Mouse (Mus musculus): ENCODE measurements at regions not wholly inside any gene's neighbourhood (a gene's known extent, or its start where the extent isn't known, plus 50 kb on each side); places are given as distances from the start of the nearest gene placed in this dataset.

GRCm38 (mm10) chr12:25243901-25244300, 147.0 kb upstream of the Id2 start:
- Histone ChIP-seq H3K27me3 (replicated peaks) (no peaks in the 10 kb centered on the region), H3K4me3 (replicated peaks) (no peak overlapping the region), H3K4me2 (no peak overlapping the region), H3K9me3 (replicated peaks) (no peaks in the 10 kb centered on the region), H3K36me3 (no peaks in the 10 kb centered on the region), H3K9ac (replicated peaks) (no peak overlapping the region), H3K27ac (replicated peaks) (no peak overlapping the region), H3K4me1 (peaks cover 8% of the 10 kb centered on the region; the same call in 1 of the 2 replicates)
- 77% methylated on average over 1 of the region's 1 CpGs for WGBS
- no peak for ATAC-seq (ENCODE audit: low FRiP score)

DNA sequence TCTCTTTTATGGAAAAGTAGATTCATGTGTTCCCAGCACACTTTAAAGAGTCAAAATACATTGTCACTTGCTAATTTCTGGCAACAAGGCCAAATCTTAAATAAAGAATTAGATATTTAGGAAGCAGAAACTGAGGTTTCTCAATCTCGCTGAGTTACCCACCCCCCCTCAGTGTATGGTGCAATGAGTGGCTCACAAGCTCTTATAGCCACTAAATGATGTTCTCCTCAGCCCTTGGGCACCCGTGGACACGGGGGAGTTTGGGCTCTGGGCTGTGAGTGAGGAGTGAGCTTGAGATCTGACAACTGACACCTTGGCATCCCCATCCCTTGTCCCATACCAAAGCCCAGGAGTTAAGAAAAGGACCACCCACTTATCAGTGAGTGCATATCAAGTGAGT, 145.4 kb upstream of the Id2 start:
- Histone ChIP-seq H3K4me1 (no peaks in the 10 kb centered on the region), H3K27ac (replicated peaks) (no peak overlapping the region), H3K9ac (replicated peaks) (no peak overlapping the region), H3K4me2 (no peak overlapping the region), H3K4me3 (replicated peaks) (no peak overlapping the region), H3K27me3 (replicated peaks) (no peaks in the 10 kb centered on the region), H3K9me3 (replicated peaks) (no peaks in the 10 kb centered on the region), H3K36me3 (no peaks in the 10 kb centered on the region)
- WGBS = 83% methylated on average over 3 of the region's 3 CpGs
- ATAC-seq (ENCODE audit: low FRiP score) = no peak

DNA sequence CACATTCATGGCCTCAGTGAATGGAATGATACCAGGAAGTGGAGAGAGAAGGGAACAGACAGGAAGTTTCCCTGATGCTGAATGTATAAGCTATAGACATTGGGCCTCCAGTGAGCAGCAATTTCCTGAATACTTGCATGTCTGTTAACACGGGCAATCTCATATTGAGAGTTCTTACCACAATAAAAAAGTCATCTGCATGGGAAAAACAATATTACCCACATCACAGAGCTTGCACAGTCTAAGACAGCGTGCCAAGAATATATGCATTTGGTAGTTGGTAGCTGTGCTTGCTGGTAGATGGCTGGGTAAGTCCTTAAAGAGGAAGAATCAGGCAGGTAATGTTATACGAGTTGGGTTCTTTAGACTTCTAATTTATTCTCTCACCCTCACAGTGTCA, 144.7 kb upstream of the Id2 start:
- Histone ChIP-seq H3K9me3 (replicated peaks) (no peaks in the 10 kb centered on the region), H3K4me3 (replicated peaks) (no peak overlapping the region), H3K27me3 (replicated peaks) (no peaks in the 10 kb centered on the region), H3K9ac (replicated peaks) (no peak overlapping the region), H3K27ac (replicated peaks) (no peak overlapping the region), H3K4me1 (no peaks in the 10 kb centered on the region), H3K4me2 (no peak overlapping the region), H3K36me3 (no peaks in the 10 kb centered on the region)
- WGBS = 83% methylated on average over 3 of the region's 3 CpGs
- ATAC-seq (ENCODE audit: low FRiP score) = no peak

- H3K9ac ChIP-seq (replicated peaks) = no peak overlapping the region
- no peaks in the 10 kb centered on the region for H3K36me3 ChIP-seq
- 55% methylated on average over 3 of the region's 3 CpGs for WGBS
- H3K27ac ChIP-seq (replicated peaks) = no peak overlapping the region
- H3K4me3 ChIP-seq (replicated peaks) = no peak overlapping the region
- H3K27me3 ChIP-seq (replicated peaks) = no peaks in the 10 kb centered on the region
- no peak for ATAC-seq (ENCODE audit: low FRiP score)
- H3K4me2 ChIP-seq = no peak overlapping the region
- no peaks in the 10 kb centered on the region for H3K9me3 ChIP-seq (replicated peaks)
- no peaks in the 10 kb centered on the region for H3K4me1 ChIP-seq
These were observed 143.9 kb upstream of the Id2 start for GRCm38 (mm10) chr12:25240796-25241195.

DNA sequence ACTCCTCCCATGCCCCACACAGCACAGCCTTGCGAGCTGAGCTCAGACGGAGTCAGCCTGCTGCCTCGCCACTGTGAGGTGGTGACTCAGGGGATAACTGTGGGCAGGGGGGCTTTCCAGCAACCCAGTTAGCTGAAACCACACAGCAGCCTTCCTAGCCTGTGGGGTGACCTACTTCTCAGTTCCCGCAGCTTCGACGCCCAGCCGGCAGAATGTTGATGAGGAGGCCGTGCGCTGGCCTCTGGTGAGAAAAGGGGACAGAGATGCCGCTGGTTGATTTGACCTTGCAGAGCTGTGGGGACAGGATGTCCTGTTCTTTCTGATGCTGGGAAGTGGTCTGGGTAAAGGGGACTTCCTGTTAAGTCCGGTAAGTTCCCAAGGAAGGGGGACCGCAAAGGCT, 143.2 kb upstream of the Id2 start:
- no peak overlapping the region for H3K27ac ChIP-seq (replicated peaks)
- no peak overlapping the region for H3K9ac ChIP-seq (replicated peaks)
- H3K4me1 ChIP-seq = 0 out of 2 replicates have a peak, but pooled peaks cover 4% of the 10 kb centered on the region
- H3K9me3 ChIP-seq (replicated peaks) = no peaks in the 10 kb centered on the region
- no peak for ATAC-seq (ENCODE audit: low FRiP score)
- no peak overlapping the region for H3K4me3 ChIP-seq (replicated peaks)
- no peaks in the 10 kb centered on the region for H3K36me3 ChIP-seq
- 61% methylated on average over 12 of the region's 12 CpGs for WGBS
- H3K27me3 ChIP-seq (replicated peaks) = no peaks in the 10 kb centered on the region
- H3K4me2 ChIP-seq = no peak overlapping the region

GRCm38 (mm10) chr12:25235071-25235470, 138.1 kb upstream of the Id2 start:
- WGBS = 66% methylated on average over 8 of the region's 8 CpGs

DNA sequence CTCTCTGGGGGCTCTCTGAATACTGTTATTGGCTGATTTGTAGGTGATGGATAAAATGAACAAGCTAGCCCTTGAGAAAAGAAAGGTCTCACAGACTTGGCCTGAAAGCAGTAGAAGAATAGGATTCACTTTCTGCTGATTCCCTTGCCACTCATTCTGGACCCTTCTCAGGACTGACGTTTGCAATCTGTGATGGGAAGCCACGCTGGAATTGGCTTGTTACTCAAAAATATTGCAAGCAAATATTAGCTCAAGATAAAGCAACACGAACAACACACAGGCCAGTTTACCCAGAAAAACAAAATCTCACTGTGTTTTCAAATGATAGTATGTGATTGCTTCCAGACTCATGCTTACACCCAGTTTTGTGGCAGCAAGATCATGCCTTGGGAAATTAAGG, 137.7 kb upstream of the Id2 start:
- H3K9me3 ChIP-seq (replicated peaks) = no peaks in the 10 kb centered on the region
- no peaks in the 10 kb centered on the region for H3K27me3 ChIP-seq (replicated peaks)
- no peak overlapping the region for H3K4me2 ChIP-seq
- WGBS = 67% methylated on average over 3 of the region's 3 CpGs
- no peak overlapping the region for H3K4me3 ChIP-seq (replicated peaks)
- H3K27ac ChIP-seq (replicated peaks) = no peak overlapping the region
- no peak overlapping the region for H3K9ac ChIP-seq (replicated peaks)
- ATAC-seq (ENCODE audit: low FRiP score) = no peak
- no peaks in the 10 kb centered on the region for H3K36me3 ChIP-seq
- H3K4me1 ChIP-seq = 0 out of 2 replicates have a peak, but pooled peaks cover 9% of the 10 kb centered on the region

More at GRCm38 (mm10) chr12:25235071-25235470, 138.1 kb upstream of the Id2 start:
- no peaks in the 10 kb centered on the region for H3K36me3 ChIP-seq
- ATAC-seq (ENCODE audit: low FRiP score) = no peak
- H3K4me3 ChIP-seq (replicated peaks) = no peak overlapping the region
- H3K4me1 ChIP-seq = 0 out of 2 replicates have a peak, but pooled peaks cover 9% of the 10 kb centered on the region
- no peaks in the 10 kb centered on the region for H3K9me3 ChIP-seq (replicated peaks)
- H3K27me3 ChIP-seq (replicated peaks) = no peaks in the 10 kb centered on the region
- no peak overlapping the region for H3K27ac ChIP-seq (replicated peaks)
- no peak overlapping the region for H3K9ac ChIP-seq (replicated peaks)
- no peak overlapping the region for H3K4me2 ChIP-seq

DNA sequence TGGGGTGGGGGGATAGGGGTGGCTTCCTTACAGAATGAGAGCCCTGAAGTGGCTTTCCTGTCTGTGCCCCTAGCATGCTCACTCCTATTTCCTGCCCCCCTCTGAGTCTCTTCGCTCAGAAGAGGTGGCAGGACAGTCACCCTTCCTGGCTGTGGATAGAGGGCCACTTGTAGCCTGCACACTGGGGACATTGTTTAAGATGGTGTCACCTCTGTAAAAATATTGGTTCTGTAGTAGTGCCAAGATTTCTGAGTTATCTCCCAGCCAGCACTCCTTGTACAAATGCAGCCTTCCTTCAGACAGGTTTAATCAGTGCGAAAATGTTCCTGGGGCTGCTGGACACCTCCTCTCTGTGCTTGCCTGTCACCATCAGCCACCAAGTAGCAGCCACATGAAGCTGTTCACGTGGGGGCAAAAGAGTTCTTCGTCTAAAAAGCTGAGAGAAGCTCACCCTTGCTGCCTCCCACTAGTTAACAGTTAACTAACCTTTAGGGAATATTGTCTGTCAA, 136.1 kb upstream of the Id2 start:
- no peaks in the 10 kb centered on the region for H3K36me3 ChIP-seq
- 71% methylated on average over 4 of the region's 4 CpGs for WGBS
- ATAC-seq (ENCODE audit: low FRiP score) = no peak

DNA sequence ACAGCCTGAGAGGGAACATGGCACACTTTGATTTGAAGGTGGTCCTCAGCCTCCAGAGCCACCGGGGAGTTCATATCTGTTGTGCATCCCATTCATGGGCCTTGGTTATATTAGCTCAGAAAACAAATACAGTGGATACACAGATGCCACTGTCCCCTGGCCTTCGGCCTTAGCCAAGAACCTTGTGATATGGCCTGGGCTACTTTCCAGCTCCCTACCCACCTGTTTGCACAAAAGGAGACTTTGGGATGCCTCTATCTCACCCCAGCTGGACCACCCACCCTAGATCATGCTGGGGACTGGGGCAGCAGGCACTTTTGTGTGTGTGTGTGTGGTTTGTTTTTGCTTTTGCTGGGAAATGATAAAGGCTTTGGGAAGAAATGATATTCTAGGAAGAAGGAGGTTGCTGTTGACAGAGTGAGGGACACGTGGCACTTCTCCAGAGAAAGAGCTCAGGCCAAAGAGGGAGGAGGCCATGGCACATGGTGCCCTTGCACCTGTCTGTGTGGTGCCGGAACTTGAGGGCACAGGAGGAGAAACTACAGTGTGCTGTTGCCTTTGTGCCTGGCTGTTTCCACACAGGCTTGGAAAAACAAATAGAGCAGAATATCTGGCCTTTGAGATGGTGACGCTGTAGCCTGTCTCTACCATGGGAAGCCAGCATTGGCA, 135.6 kb upstream of the Id2 start:
- Histone ChIP-seq H3K4me3 (replicated peaks) (no peak overlapping the region), H3K27me3 (replicated peaks) (no peaks in the 10 kb centered on the region), H3K4me2 (no peak overlapping the region), H3K27ac (replicated peaks) (no peak overlapping the region), H3K9me3 (replicated peaks) (no peaks in the 10 kb centered on the region), H3K4me1 (0 out of 2 replicates have a peak, but pooled peaks cover 9% of the 10 kb centered on the region), H3K9ac (replicated peaks) (no peak overlapping the region), H3K36me3 (no peaks in the 10 kb centered on the region)
- ATAC-seq (ENCODE audit: low FRiP score) = no peak
- 80% methylated on average over 5 of the region's 5 CpGs for WGBS

More for the DNA sequence above, 136.1 kb upstream of the Id2 start:
- Histone ChIP-seq H3K27ac (replicated peaks) (no peak overlapping the region), H3K4me1 (0 out of 2 replicates have a peak, but pooled peaks cover 9% of the 10 kb centered on the region), H3K9me3 (replicated peaks) (no peaks in the 10 kb centered on the region), H3K27me3 (replicated peaks) (no peaks in the 10 kb centered on the region), H3K9ac (replicated peaks) (no peak overlapping the region), H3K4me2 (no peak overlapping the region), H3K4me3 (replicated peaks) (no peak overlapping the region)

- no peak overlapping the region for H3K27ac ChIP-seq (replicated peaks)
- 85% methylated on average over 2 of the region's 2 CpGs for WGBS
- H3K9me3 ChIP-seq (replicated peaks) = no peaks in the 10 kb centered on the region
- no peaks in the 10 kb centered on the region for H3K36me3 ChIP-seq
- H3K4me3 ChIP-seq (replicated peaks) = no peak overlapping the region
- 0 out of 2 replicates have a peak, but pooled peaks cover 4% of the 10 kb centered on the region for H3K4me1 ChIP-seq
- H3K4me2 ChIP-seq = no peak overlapping the region
- no peaks in the 10 kb centered on the region for H3K27me3 ChIP-seq (replicated peaks)
- H3K9ac ChIP-seq (replicated peaks) = no peak overlapping the region
- ATAC-seq (ENCODE audit: low FRiP score) = no peak
These were observed 131.8 kb upstream of the Id2 start for GRCm38 (mm10) chr12:25228708-25229107.

DNA sequence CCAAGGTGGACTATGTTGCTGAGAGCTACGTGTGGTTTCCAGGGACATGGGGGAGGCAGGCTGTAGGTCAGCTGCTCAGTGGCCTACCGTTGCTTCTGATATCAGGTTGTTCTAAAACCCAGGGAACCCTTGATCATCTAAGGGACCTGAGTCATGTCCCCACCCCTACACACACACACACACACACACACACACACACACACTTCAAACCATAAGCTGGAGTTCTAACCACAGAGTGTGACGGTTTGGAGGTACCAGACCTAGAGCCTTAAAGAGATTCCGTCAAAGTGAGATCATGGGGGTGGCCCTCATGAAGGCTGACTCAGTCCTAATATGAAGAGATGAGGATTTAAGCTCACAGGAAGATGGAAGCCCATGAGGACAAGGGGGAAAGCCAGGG, 130.8 kb upstream of the Id2 start:
- 95% methylated on average over 4 of the region's 4 CpGs for WGBS
- Histone ChIP-seq H3K27me3 (replicated peaks) (no peaks in the 10 kb centered on the region), H3K9me3 (replicated peaks) (no peaks in the 10 kb centered on the region), H3K4me3 (replicated peaks) (no peak overlapping the region), H3K36me3 (no peaks in the 10 kb centered on the region), H3K9ac (replicated peaks) (no peak overlapping the region), H3K4me2 (no peak overlapping the region), H3K4me1 (0 out of 2 replicates have a peak, but pooled peaks cover 1% of the 10 kb centered on the region), H3K27ac (replicated peaks) (no peak overlapping the region)
- no peak for ATAC-seq (ENCODE audit: low FRiP score)

GRCm38 (mm10) chr12:25224644-25225043, 127.7 kb upstream of the Id2 start:
- H3K4me1 ChIP-seq = no peaks in the 10 kb centered on the region
- H3K27me3 ChIP-seq (replicated peaks) = no peaks in the 10 kb centered on the region
- no peak for ATAC-seq (ENCODE audit: low FRiP score)
- H3K9ac ChIP-seq (replicated peaks) = no peak overlapping the region
- no peak overlapping the region for H3K4me3 ChIP-seq (replicated peaks)
- H3K27ac ChIP-seq (replicated peaks) = no peak overlapping the region
- H3K36me3 ChIP-seq = no peaks in the 10 kb centered on the region
- 86% methylated on average over 4 of the region's 4 CpGs for WGBS
- no peak overlapping the region for H3K4me2 ChIP-seq
- no peaks in the 10 kb centered on the region for H3K9me3 ChIP-seq (replicated peaks)
